In genomic region chr5:129886271-129886670, GRCm38 (mm10) we compare ENCODE assay signal across 8 mouse cellular contexts. TPM values are rescaled to one million over a fixed set of nuclear protein-coding genes. Genes with fewer than 3 reads are reported as not detected.
DNase-seq lines count a peak whose midpoint lies in the region; ATAC-seq and TF ChIP-seq lines count a peak whose summit lies in the region.

No protein-coding gene starts in this region.

- no peak for TF ChIP-seq POLR2A in cerebellum, adult 2 months (IDR thresholded peaks at IDR 0.05; ENCODE audit: borderline replicate concordance, insufficient read depth, low read length)
- TF ChIP-seq POLR2A in cortical plate, adult 2 months (IDR thresholded peaks at IDR 0.05; ENCODE audit: extremely low read depth, insufficient read depth, low read length) = no peak

- H3K27ac ChIP-seq in cerebellum, adult 2 months (ENCODE audit: insufficient read depth, low read length) = no peak overlapping the region
- H3K27ac ChIP-seq in cortical plate, adult 2 months (ENCODE audit: insufficient read depth, low read length) = no peak overlapping the region
- H3K27ac ChIP-seq in intestine, embryonic 14.5 days (ENCODE audit: low read depth) = peak overlapping the region; percentile 90
- H3K27ac ChIP-seq in midbrain, postnatal 0 days (ENCODE audit: low read depth, low read length) = peak overlapping the region; percentile 90; the same call in 1 of the 2 replicates

- peak overlapping the region; percentile 95 for H3K4me2 ChIP-seq in intestine, embryonic 14.5 days (ENCODE audit: low read length)
- H3K4me2 ChIP-seq in midbrain, postnatal 0 days (ENCODE audit: low read depth, low read length, poor library complexity, severe bottlenecking) = peak overlapping the region; percentile 70

- no peak for TF ChIP-seq CTCF in cerebellum, adult 2 months (IDR thresholded peaks at IDR 0.05; ENCODE audit: borderline replicate concordance, insufficient read depth, low read depth, low read length)
- no peak for TF ChIP-seq CTCF in cortical plate, adult 2 months (IDR thresholded peaks at IDR 0.05; ENCODE audit: extremely low read depth, insufficient read depth, low read length)
- no peak for TF ChIP-seq CTCF in midbrain, postnatal 0 days (IDR thresholded peaks at IDR 0.05)

- no peak for ATAC-seq in intestine, embryonic 14.5 days (replicated peaks; ENCODE audit: low FRiP score, low TSS enrichment, low read depth)
- ATAC-seq in midbrain, postnatal 0 days (ENCODE audit: low FRiP score) = no peak

- H3K36me3 ChIP-seq in intestine, embryonic 14.5 days (ENCODE audit: control insufficient read depth, insufficient read depth, low read length) = peaks cover 32% of the 10 kb centered on the region
- peaks cover 11% of the 10 kb centered on the region for H3K36me3 ChIP-seq in midbrain, postnatal 0 days (ENCODE audit: insufficient read depth, low read length)

- H3K27me3 ChIP-seq in cerebellum, adult 2 months (ENCODE audit: control insufficient read depth, insufficient read depth, low read length) = no peaks in the 10 kb centered on the region
- H3K27me3 ChIP-seq in intestine, embryonic 14.5 days (replicated peaks; ENCODE audit: control insufficient read depth, insufficient read depth, low read length) = no peaks in the 10 kb centered on the region
- no peaks in the 10 kb centered on the region for H3K27me3 ChIP-seq in midbrain, postnatal 0 days (ENCODE audit: insufficient read depth, low read length)

- H3K9me3 ChIP-seq in intestine, embryonic 14.5 days (ENCODE audit: control insufficient read depth, low read length) = no peaks in the 10 kb centered on the region
- no peaks in the 10 kb centered on the region for H3K9me3 ChIP-seq in midbrain, postnatal 0 days (ENCODE audit: low read length)

- DNase-seq in cerebellum, adult 2 months = no peak
- DNase-seq in cerebellum, postnatal 4 days (ENCODE audit: low spot score in 2 of 2) = no peak
- DNase-seq in 3T3-L1 (ENCODE audit: low read depth, low spot score) = peak; percentile 72
- peak; percentile 72 for DNase-seq in intestine, embryonic 14.5 days (ENCODE audit: low spot score)
- DNase-seq in midbrain, postnatal 0 days (ENCODE audit: low spot score) = no peak
- DNase-seq in frontal cortex, postnatal 25 days (ENCODE audit: low spot score in 2 of 2) = no peak
- no peak for DNase-seq in spleen, postnatal 36 days (ENCODE audit: low spot score in 2 of 2)

- no peaks in the 10 kb centered on the region for H3K4me1 ChIP-seq in cerebellum, adult 2 months (ENCODE audit: control insufficient read depth, insufficient read depth, low read length)
- H3K4me1 ChIP-seq in cortical plate, adult 2 months (ENCODE audit: control insufficient read depth, insufficient read depth, low read length) = no peaks in the 10 kb centered on the region; the same call in 1 of the 2 replicates
- H3K4me1 ChIP-seq in intestine, embryonic 14.5 days (replicated peaks; ENCODE audit: control insufficient read depth, insufficient read depth, low read length) = peaks cover 7% of the 10 kb centered on the region; the same call in 1 of the 2 replicates
- peaks cover 7% of the 10 kb centered on the region; the same call in 1 of the 2 replicates for H3K4me1 ChIP-seq in midbrain, postnatal 0 days (ENCODE audit: insufficient read depth, low read length)

- H3K9ac ChIP-seq in intestine, embryonic 14.5 days (ENCODE audit: low read length) = peak overlapping the region; percentile 80
- peak overlapping the region; percentile 83 for H3K9ac ChIP-seq in midbrain, postnatal 0 days (replicated peaks; ENCODE audit: low read length, poor library complexity, severe bottlenecking)

- WGBS in cerebellum, adult 2 months = 19% methylated on average over 10 of the region's 10 CpGs
- WGBS in intestine, embryonic 14.5 days = 32% methylated on average over 10 of the region's 10 CpGs
- 44% methylated on average over 10 of the region's 10 CpGs for WGBS in midbrain, postnatal 0 days

- peak overlapping the region; percentile 98 for H3K4me3 ChIP-seq in cerebellum, adult 2 months (replicated peaks; ENCODE audit: insufficient read depth, low read depth, low read length)
- peak overlapping the region; percentile 85 for H3K4me3 ChIP-seq in cortical plate, adult 2 months (ENCODE audit: insufficient read depth, low read length)
- H3K4me3 ChIP-seq in intestine, embryonic 14.5 days (ENCODE audit: low read depth, low read length) = peak overlapping the region; percentile 67
- H3K4me3 ChIP-seq in midbrain, postnatal 0 days (ENCODE audit: low read depth, low read length) = peak overlapping the region; percentile 76

RNA-seq across cellular contexts. Expression of gene Chchd2, which starts 1.0 kb away (rescaled TPM):
- 797 and 866 TPM in 2 replicates for polyA plus RNA-seq in cerebellum, adult 2 months (2012; rRNA removed)
- polyA plus RNA-seq in cortical plate, adult 2 months (2012; rRNA removed) = 719 and 800 TPM in 2 replicates
- 944 and 1,022 TPM in 2 replicates for polyA plus RNA-seq in intestine, embryonic 14.5 days (2014; fragmentation: Nextera tagmentation; extraction: Ambion mirVana)
- total RNA-seq in midbrain, postnatal 0 days (2014; rRNA removed) = 742 and 901 TPM in 2 replicates
- polyA plus RNA-seq in midbrain, postnatal 0 days (2015; fragmentation: Nextera tagmentation; extraction: Ambion mirVana) = 693 and 752 TPM in 2 replicates

RNA-seq across cellular contexts. Expression of gene Zbed5, which starts 9.3 kb away (rescaled TPM):
- 3.3 and 3.9 TPM in 2 replicates for polyA plus RNA-seq in cerebellum, adult 2 months (2012; rRNA removed)
- polyA plus RNA-seq in cortical plate, adult 2 months (2012; rRNA removed) = 5.6 and 6.8 TPM in 2 replicates
- polyA plus RNA-seq in intestine, embryonic 14.5 days (2014; fragmentation: Nextera tagmentation; extraction: Ambion mirVana) = 3.9 and 4.1 TPM in 2 replicates
- 15.1 TPM in 2 replicates for total RNA-seq in midbrain, postnatal 0 days (2014; rRNA removed)
- 10.7 and 10.9 TPM in 2 replicates for polyA plus RNA-seq in midbrain, postnatal 0 days (2015; fragmentation: Nextera tagmentation; extraction: Ambion mirVana)

RNA-seq across cellular contexts. Expression of gene Phkg1, which starts 12.1 kb away (rescaled TPM):
- polyA plus RNA-seq in cerebellum, adult 2 months (2012; rRNA removed) = 30.5 and 34.8 TPM in 2 replicates
- polyA plus RNA-seq in cortical plate, adult 2 months (2012; rRNA removed) = 38.1 and 39.9 TPM in 2 replicates
- 0.09 and 0.11 TPM in 2 replicates for polyA plus RNA-seq in intestine, embryonic 14.5 days (2014; fragmentation: Nextera tagmentation; extraction: Ambion mirVana)
- total RNA-seq in midbrain, postnatal 0 days (2014; rRNA removed) = 0.66 and 3.0 TPM in 2 replicates
- 1.5 TPM in 2 replicates for polyA plus RNA-seq in midbrain, postnatal 0 days (2015; fragmentation: Nextera tagmentation; extraction: Ambion mirVana)

RNA-seq across cellular contexts. Expression of gene Nupr1l, which starts 22.1 kb away (rescaled TPM):
- polyA plus RNA-seq in cerebellum, adult 2 months (2012; rRNA removed) = 3.4 and 3.9 TPM in 2 replicates
- polyA plus RNA-seq in cortical plate, adult 2 months (2012; rRNA removed) = 4.2 and 5.1 TPM in 2 replicates
- polyA plus RNA-seq in intestine, embryonic 14.5 days (2014; fragmentation: Nextera tagmentation; extraction: Ambion mirVana) = 1.9 and 2.7 TPM in 2 replicates
- 1.1 and 1.9 TPM in 2 replicates for total RNA-seq in midbrain, postnatal 0 days (2014; rRNA removed)
- polyA plus RNA-seq in midbrain, postnatal 0 days (2015; fragmentation: Nextera tagmentation; extraction: Ambion mirVana) = 5.2 and 5.8 TPM in 2 replicates

RNA-seq across cellular contexts. Expression of gene Sumf2, which starts 39.5 kb away (rescaled TPM):
- polyA plus RNA-seq in cerebellum, adult 2 months (2012; rRNA removed) = 16.2 and 17.3 TPM in 2 replicates
- 16.8 and 19.2 TPM in 2 replicates for polyA plus RNA-seq in cortical plate, adult 2 months (2012; rRNA removed)
- polyA plus RNA-seq in intestine, embryonic 14.5 days (2014; fragmentation: Nextera tagmentation; extraction: Ambion mirVana) = 47.8 and 49.6 TPM in 2 replicates
- total RNA-seq in midbrain, postnatal 0 days (2014; rRNA removed) = 33.5 and 56.9 TPM in 2 replicates
- 24.5 and 26.8 TPM in 2 replicates for polyA plus RNA-seq in midbrain, postnatal 0 days (2015; fragmentation: Nextera tagmentation; extraction: Ambion mirVana)

Comparison
In these comparisons a context has a peak if more than half of its experiments do, and no peak if none do; other contexts are left out.
1. DNase-seq: peak in 3T3-L1 (single experiment) and intestine, embryonic 14.5 days (single experiment); none in cerebellum, adult 2 months (0 of 2), cerebellum, postnatal 4 days (0 of 2), midbrain, postnatal 0 days (single experiment), frontal cortex, postnatal 25 days (0 of 2) and spleen, postnatal 36 days (0 of 2).
2. H3K27ac ChIP-seq: peak in intestine, embryonic 14.5 days (single experiment) and midbrain, postnatal 0 days (single experiment); none in cerebellum, adult 2 months (single experiment) and cortical plate, adult 2 months (single experiment).
3. RNA of gene Phkg1, which starts 12.1 kb away (polyA plus RNA-seq): 38.1 to 39.9 TPM in cortical plate, adult 2 months and 30.5 to 34.8 TPM in cerebellum, adult 2 months; 1.5 TPM in midbrain, postnatal 0 days and 0.09 to 0.11 TPM in intestine, embryonic 14.5 days; every median in the first group is over 10 times any median in the second.
4. Peak in every context shown above with its lines, with median percentiles within 50 percentile points of each other: H3K4me3 ChIP-seq.